Mouse (Mus musculus) limb, embryonic 10.5 days (tissue): ENCODE data around the gene Ppy. TPM values are rescaled to one million over a fixed set of nuclear protein-coding genes. Genes with fewer than 3 reads are reported as not detected.
A peak's percentile ranks its signal among the peaks of the same experiment; 100 is the strongest.

ENCODE experiments used
- DNase-seq: peaks from one replicate; pipeline ENCODE4 v3.0.0-alpha.2; 2017; ENCODE audit warnings: low spot score
- H3K27ac ChIP-seq: fragments of 300-500 bp; sonication (generic); 2 replicates; pipeline ENCODE4 v1.5.1; 2016; ENCODE audit warnings: mild to moderate bottlenecking
- H3K27me3 ChIP-seq: fragments of 300-500 bp; sonication (generic); 2 replicates; pipeline ENCODE4 v1.6.1; 2016; ENCODE audit warnings: low read depth, mild to moderate bottlenecking; ENCODE audit not compliant: poor library complexity, severe bottlenecking
- H3K36me3 ChIP-seq: fragments of 300-500 bp; sonication (generic); 2 replicates; pipeline ENCODE4 v1.6.1; 2016; ENCODE audit warnings: mild to moderate bottlenecking, moderate library complexity
- H3K4me1 ChIP-seq: fragments of 300-500 bp; sonication (generic); 2 replicates; pipeline ENCODE4 v1.6.1; 2016
- H3K4me3 ChIP-seq: fragments of 300-500 bp; sonication (generic); 2 replicates; pipeline ENCODE4 v1.5.1; 2016; ENCODE audit warnings: mild to moderate bottlenecking, moderate library complexity
- H3K9me3 ChIP-seq: fragments of 300-500 bp; sonication (generic); replicated peaks from 2 replicates; pipeline ENCODE4 v1.6.1; 2016; ENCODE audit warnings: mild to moderate bottlenecking
- WGBS: fragments of 180-500 bp; shearing (Covaris S2); methylation state at CpG from one replicate; pipeline ENCODE4 v1.1.7; 2016; 5-methylcytosine and 5-hydroxymethylcytosine counted together
- polyA plus RNA-seq: library from polyadenylated mRNA; unstranded; fragments of >200 nt; fragmentation: Nextera tagmentation; extraction: Ambion mirVana; gene quantifications from 2 replicates; pipeline ENCODE4 v1.2.1, GENCODE M21; 2016

The Ppy gene
- polyA plus RNA-seq, 1 experiment from 2014 or later = not detected

GRCm38 (mm10) chr11:102086331-102086730 lies 14.8 kb downstream of the Ppy start:
- WGBS = 17% methylated on average over 3 of the region's 3 CpGs
- Histone ChIP-seq H3K27ac (peak overlapping the region; percentile 89), H3K36me3 (peaks cover 14% of the 10 kb centered on the region), H3K4me1 (peaks cover 74% of the 10 kb centered on the region), H3K4me3 (peak overlapping the region; percentile 82), H3K27me3 (peaks cover 10% of the 10 kb centered on the region), H3K9me3 (no peaks in the 10 kb centered on the region)
- no peak for DNase-seq

GRCm38 (mm10) chr11:102084159-102084558 lies 17.0 kb downstream of the Ppy start:
- Histone ChIP-seq H3K4me1 (peaks cover 74% of the 10 kb centered on the region), H3K27me3 (peaks cover 20% of the 10 kb centered on the region), H3K9me3 (no peaks in the 10 kb centered on the region), H3K36me3 (peaks cover 19% of the 10 kb centered on the region), H3K4me3 (no peak overlapping the region; the same call in 1 of the 2 replicates), H3K27ac (peak overlapping the region; percentile 66)
- no peak for DNase-seq
- 43% methylated on average over 7 of the region's 7 CpGs for WGBS

GRCm38 (mm10) chr11:102083193-102083592 lies 17.9 kb downstream of the Ppy start:
- 63% methylated on average over 4 of the region's 4 CpGs for WGBS

GRCm38 (mm10) chr11:102082322-102082721 lies 18.8 kb downstream of the Ppy start:
- Histone ChIP-seq H3K27me3 (peaks cover 20% of the 10 kb centered on the region), H3K9me3 (no peaks in the 10 kb centered on the region), H3K4me1 (peaks cover 56% of the 10 kb centered on the region), H3K36me3 (peaks cover 29% of the 10 kb centered on the region), H3K4me3 (peak overlapping the region; percentile 54), H3K27ac (peak overlapping the region; percentile 73)
- DNase-seq = peak; percentile 88
- WGBS = 0% methylated on average over 18 of the region's 18 CpGs

More at GRCm38 (mm10) chr11:102083193-102083592, 17.9 kb downstream of the Ppy start:
- Histone ChIP-seq H3K36me3 (peaks cover 25% of the 10 kb centered on the region), H3K27me3 (peaks cover 20% of the 10 kb centered on the region), H3K4me3 (no peak overlapping the region), H3K9me3 (no peaks in the 10 kb centered on the region), H3K4me1 (peaks cover 64% of the 10 kb centered on the region), H3K27ac (no peak overlapping the region)
- no peak for DNase-seq

GRCm38 (mm10) chr11:102073722-102074121 lies 27.4 kb downstream of the Ppy start:
- WGBS = 84% methylated on average over 14 of the region's 14 CpGs
- Histone ChIP-seq H3K27ac (no peak overlapping the region), H3K27me3 (peaks cover 19% of the 10 kb centered on the region)

DNA sequence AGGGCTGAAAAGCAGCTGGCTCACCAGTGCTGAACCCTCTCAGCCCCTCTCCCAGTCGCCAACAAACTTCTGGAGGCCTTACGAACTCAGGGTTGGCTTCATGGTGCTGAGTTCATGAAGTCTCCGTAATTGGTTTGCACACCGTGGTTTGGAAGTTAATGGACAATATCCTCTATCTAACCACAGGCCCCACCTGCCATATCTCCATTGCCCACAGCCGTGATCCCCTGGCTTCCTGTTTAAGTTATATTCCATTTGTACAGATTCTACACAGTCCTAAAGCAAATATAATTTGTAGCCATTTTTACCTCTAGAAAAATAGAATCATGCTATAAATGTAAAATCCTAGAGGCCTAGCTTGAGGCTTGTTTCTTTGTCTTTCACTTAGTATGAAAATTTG lies 28.4 kb downstream of the Ppy start:
- DNase-seq = no peak
- WGBS = 85% methylated on average over 5 of the region's 5 CpGs
- Histone ChIP-seq H3K36me3 (peaks cover 13% of the 10 kb centered on the region; the same call in 1 of the 2 replicates), H3K27ac (no peak overlapping the region), H3K4me1 (peaks cover 18% of the 10 kb centered on the region), H3K4me3 (no peak overlapping the region), H3K9me3 (no peaks in the 10 kb centered on the region), H3K27me3 (peaks cover 19% of the 10 kb centered on the region)

More at GRCm38 (mm10) chr11:102073722-102074121, 27.4 kb downstream of the Ppy start:
- H3K36me3 ChIP-seq = peaks cover 19% of the 10 kb centered on the region; the same call in 1 of the 2 replicates
- H3K4me3 ChIP-seq = no peak overlapping the region
- no peaks in the 10 kb centered on the region for H3K9me3 ChIP-seq
- DNase-seq = no peak
- peaks cover 9% of the 10 kb centered on the region for H3K4me1 ChIP-seq

- Histone ChIP-seq H3K36me3 (0 out of 2 replicates have a peak, but pooled peaks cover 8% of the 10 kb centered on the region), H3K27ac (no peak overlapping the region), H3K4me1 (peaks cover 30% of the 10 kb centered on the region), H3K9me3 (no peaks in the 10 kb centered on the region), H3K4me3 (peak overlapping the region; percentile 24; the same call in 1 of the 2 replicates), H3K27me3 (peaks cover 19% of the 10 kb centered on the region)
- no peak for DNase-seq
- WGBS = 1% methylated on average over 13 of the region's 13 CpGs
Measured at GRCm38 (mm10) chr11:102070426-102070825, 30.7 kb downstream of the Ppy start.

GRCm38 (mm10) chr11:102069633-102070032 lies 31.5 kb downstream of the Ppy start:
- Histone ChIP-seq H3K36me3 (0 out of 2 replicates have a peak, but pooled peaks cover 6% of the 10 kb centered on the region), H3K27ac (no peak overlapping the region), H3K27me3 (peaks cover 19% of the 10 kb centered on the region), H3K4me3 (no peak overlapping the region), H3K9me3 (no peaks in the 10 kb centered on the region), H3K4me1 (peaks cover 30% of the 10 kb centered on the region)
- WGBS = 53% methylated on average over 11 of the region's 11 CpGs
- DNase-seq = no peak

DNA sequence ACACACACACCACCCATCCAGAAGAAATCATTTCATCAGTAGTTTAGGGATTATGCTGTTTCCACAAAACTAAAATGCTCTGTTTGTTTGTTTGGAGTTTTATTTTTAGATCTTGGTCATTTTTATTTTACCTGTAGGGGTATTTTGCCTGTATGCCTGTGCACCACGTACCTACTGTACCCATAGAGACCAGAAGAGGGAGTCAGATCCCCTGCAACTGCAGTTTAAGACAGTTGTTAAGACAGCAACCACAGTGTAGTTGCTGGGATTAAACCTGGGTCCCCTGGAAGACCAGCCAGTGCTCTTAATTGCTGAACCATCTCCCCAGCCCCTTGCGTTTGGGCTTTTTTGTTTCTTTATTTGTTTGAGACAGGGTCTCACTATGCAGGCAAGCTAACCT lies 32.1 kb downstream of the Ppy start:
- Histone ChIP-seq H3K4me3 (no peak overlapping the region), H3K27me3 (peaks cover 19% of the 10 kb centered on the region), H3K27ac (no peak overlapping the region), H3K9me3 (no peaks in the 10 kb centered on the region), H3K4me1 (peaks cover 30% of the 10 kb centered on the region), H3K36me3 (peaks cover 5% of the 10 kb centered on the region; the same call in 1 of the 2 replicates)
- 36% methylated on average over 2 of the region's 2 CpGs for WGBS
- DNase-seq = no peak

DNA sequence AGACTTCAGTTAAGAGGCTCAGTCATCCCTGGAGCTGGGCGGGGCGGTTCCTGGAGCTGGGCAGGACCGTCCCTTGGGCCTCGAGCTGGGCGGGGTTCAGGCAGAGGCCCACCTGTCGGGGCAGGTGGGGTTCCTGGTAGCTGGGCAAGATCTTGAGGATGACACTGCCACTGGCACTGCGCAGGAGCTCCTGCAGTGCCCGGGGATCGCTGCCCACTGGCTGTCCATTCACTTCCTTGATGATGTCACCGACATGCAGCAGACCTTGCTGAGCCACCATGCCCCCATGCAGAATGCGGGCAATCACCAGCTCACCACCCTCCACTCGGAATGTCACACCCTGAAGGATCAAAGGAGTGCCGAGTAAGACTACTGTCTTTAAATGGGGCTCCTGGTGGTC lies 38.0 kb downstream of the Ppy start:
- peaks cover 30% of the 10 kb centered on the region for H3K27me3 ChIP-seq
- no peaks in the 10 kb centered on the region for H3K9me3 ChIP-seq
- H3K4me1 ChIP-seq = peaks cover 31% of the 10 kb centered on the region
- H3K4me3 ChIP-seq = no peak overlapping the region
- WGBS = 65% methylated on average over 13 of the region's 13 CpGs
- peaks cover 33% of the 10 kb centered on the region for H3K36me3 ChIP-seq
- no peak for DNase-seq
- no peak overlapping the region for H3K27ac ChIP-seq

GRCm38 (mm10) chr11:102061941-102062473 lies 39.1 kb downstream of the Ppy start:
- Histone ChIP-seq H3K4me3 (peak overlapping the region; percentile 58), H3K9me3 (no peaks in the 10 kb centered on the region), H3K27ac (no peak overlapping the region), H3K36me3 (peaks cover 33% of the 10 kb centered on the region), H3K27me3 (peaks cover 31% of the 10 kb centered on the region), H3K4me1 (peaks cover 22% of the 10 kb centered on the region)
- DNase-seq = no peak
- 15% methylated on average over 16 of the region's 16 CpGs for WGBS

- Histone ChIP-seq H3K27me3 (peaks cover 34% of the 10 kb centered on the region), H3K36me3 (peaks cover 33% of the 10 kb centered on the region), H3K4me1 (peaks cover 17% of the 10 kb centered on the region), H3K9me3 (no peaks in the 10 kb centered on the region), H3K4me3 (peak overlapping the region; percentile 58), H3K27ac (peak overlapping the region; percentile 66)
- peak; percentile 89 for DNase-seq
- WGBS = 3% methylated on average over 23 of the region's 23 CpGs
Measured at GRCm38 (mm10) chr11:102061236-102061940, 39.7 kb downstream of the Ppy start.

DNA sequence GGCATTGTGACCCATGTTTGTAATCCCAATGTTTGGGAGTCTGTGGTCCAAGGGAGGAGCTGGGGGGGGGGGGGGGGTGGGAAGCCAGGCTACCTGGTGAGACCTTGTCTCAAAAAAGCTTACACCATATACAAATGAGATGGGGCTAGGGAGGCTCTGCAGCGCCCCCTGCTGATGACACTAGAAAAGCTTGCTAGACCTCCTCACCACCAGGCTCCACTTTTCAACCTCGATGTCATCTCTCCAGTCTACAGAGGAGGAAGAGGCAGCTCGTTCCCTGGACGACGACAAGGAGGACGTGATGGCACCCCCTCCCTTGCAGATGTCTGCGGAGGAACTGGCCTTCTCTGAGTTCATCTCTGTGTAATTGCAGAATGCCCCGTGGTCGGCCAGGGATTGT lies 47.3 kb downstream of the Ppy start:
- WGBS = 31% methylated on average over 9 of the region's 9 CpGs
- Histone ChIP-seq H3K36me3 (peaks cover 5% of the 10 kb centered on the region; the same call in 1 of the 2 replicates), H3K9me3 (no peaks in the 10 kb centered on the region), H3K27ac (no peak overlapping the region), H3K4me3 (no peak overlapping the region), H3K4me1 (peaks cover 3% of the 10 kb centered on the region), H3K27me3 (peaks cover 19% of the 10 kb centered on the region; the same call in 1 of the 2 replicates)
- peak; percentile 75 for DNase-seq
